Mouse (Mus musculus) small intestine, adult 2 months (tissue): ENCODE data around the gene Pank3. TPM values are rescaled to one million over a fixed set of nuclear protein-coding genes. Genes with fewer than 3 reads are reported as not detected.
"Not testable (repeated sequence)": the region's sequence is repeated elsewhere in the genome, so short reads cannot be mapped to it uniquely, and the experiment has no call there.

ENCODE experiments used
- H3K27ac ChIP-seq: fragments of 200-500 bp; 2 replicates; pipeline ENCODE4 v1.5.1; 2012; ENCODE audit warnings: low read depth, low read length, control low read depth, inconsistent platforms; ENCODE audit not compliant: insufficient read depth
- H3K27me3 ChIP-seq: fragments of 200-500 bp; 2 replicates; pipeline ENCODE4 v1.6.1; 2012; ENCODE audit warnings: mild to moderate bottlenecking, moderate library complexity, low read length, inconsistent platforms; ENCODE audit not compliant: control insufficient read depth, insufficient read depth
- H3K36me3 ChIP-seq: fragments of 200-500 bp; 2 replicates; pipeline ENCODE4 v1.6.1; 2012; ENCODE audit warnings: mild to moderate bottlenecking, low read length, control low read depth, inconsistent platforms; ENCODE audit not compliant: control insufficient read depth, insufficient read depth
- H3K4me1 ChIP-seq: fragments of 200-500 bp; 2 replicates; pipeline ENCODE4 v1.6.1; 2012; ENCODE audit warnings: low read length, inconsistent platforms, mixed read lengths; ENCODE audit not compliant: control insufficient read depth, insufficient read depth, insufficient read length
- H3K4me3 ChIP-seq: fragments of 200-500 bp; 2 replicates; pipeline ENCODE4 v1.5.1; 2012; ENCODE audit warnings: low read depth, mild to moderate bottlenecking, control low read depth, inconsistent platforms, low read length, moderate library complexity
- CTCF ChIP-seq: fragments of 200-500 bp; IDR thresholded peaks from 2 replicates; pipeline ENCODE4 v1.5.1; 2012; ENCODE audit warnings: low read depth, mild to moderate bottlenecking, control low read depth, inconsistent platforms, low read length, moderate library complexity, mixed read lengths; ENCODE audit not compliant: insufficient replicate concordance, insufficient read length; ENCODE audit errors: extremely low read depth
- POLR2A ChIP-seq: fragments of 200-500 bp; IDR thresholded peaks from 2 replicates; pipeline ENCODE4 v1.6.1; 2012; ENCODE audit warnings: low read depth, mild to moderate bottlenecking, control low read depth, inconsistent platforms, low read length, moderate library complexity
- WGBS: fragments of 180-500 bp; shearing (Covaris S2); methylation state at CpG from one replicate; pipeline ENCODE4 v1.1.7; 2018; 5-methylcytosine and 5-hydroxymethylcytosine counted together
- polyA plus RNA-seq: library from polyadenylated mRNA; depleted of rRNA; stranded (reverse); fragments of >200 nt; gene quantifications from 2 replicates; pipeline ENCODE4 v1.2.3, GENCODE M21; 2012; rRNA removed

Gene Pank3
- polyA plus RNA-seq, 1 experiment = 3.7 TPM

DNA sequence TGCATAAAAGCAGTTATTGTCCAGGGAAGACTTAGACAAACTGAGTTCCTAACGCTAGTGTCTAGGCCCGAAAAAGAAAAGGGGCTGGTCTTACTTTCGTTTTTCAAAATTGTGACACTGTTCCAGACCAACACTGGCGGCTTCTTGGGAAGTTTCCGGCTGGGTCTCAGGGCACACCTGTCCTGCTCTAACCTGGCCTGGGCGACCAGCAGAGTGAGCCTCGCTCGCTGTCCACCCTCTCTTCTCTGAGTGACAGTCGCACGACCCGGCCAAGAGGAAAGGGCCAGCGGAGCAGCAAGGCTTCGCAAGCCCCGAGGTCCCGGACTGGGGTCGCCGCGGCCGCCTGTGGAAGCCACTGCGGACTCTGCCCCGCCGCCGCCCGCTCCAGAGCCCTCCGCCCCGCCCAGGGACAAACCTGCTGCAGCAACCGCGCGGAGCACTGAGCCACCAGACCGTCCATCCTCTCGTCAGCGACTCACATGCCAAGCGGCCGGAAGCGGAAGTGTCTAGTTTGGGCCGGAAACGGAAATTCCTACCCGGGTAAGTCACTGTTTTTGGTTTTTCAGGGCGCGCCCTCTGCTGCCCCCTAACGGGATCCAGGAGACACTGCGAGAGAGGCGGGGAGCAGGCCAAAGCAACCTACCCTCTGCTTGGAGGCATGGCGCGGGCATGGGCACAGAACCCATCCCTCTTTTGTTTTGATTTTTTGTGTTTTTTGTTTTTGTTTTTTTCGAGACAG is 64.9 kb downstream of the Pank3 start, which contains the start of gene Rars:
Gene Rars (minus strand): TSS at position 485 of the 739 bp plus-strand sequence.
- Histone ChIP-seq H3K27me3 (no peaks in the 10 kb centered on the region), H3K27ac (peak within 1 kb of the TSS; percentile 77), H3K36me3 (peaks cover 16% of the 10 kb centered on the region), H3K4me3 (peak within 1 kb of the TSS; percentile 88), H3K4me1 (peaks cover 9% of the 10 kb centered on the region)
- under 1% methylated on average over 46 of the region's 46 CpGs for WGBS
- TF ChIP-seq POLR2A (peak; percentile 59; the same call in 1 of the 2 replicates), CTCF (peak; percentile 88)

GRCm38 (mm10) chr11:35837156-35838126 is 68.2 kb downstream of the Pank3 start:
- no peak for TF ChIP-seq CTCF
- no peak for TF ChIP-seq POLR2A
- Histone ChIP-seq H3K4me3 (no peak overlapping the region), H3K4me1 (peaks cover 4% of the 10 kb centered on the region), H3K27ac (no peak overlapping the region), H3K36me3 (peaks cover 9% of the 10 kb centered on the region; the same call in 1 of the 2 replicates), H3K27me3 (no peaks in the 10 kb centered on the region)
- 79% methylated on average over 5 of the region's 5 CpGs for WGBS

DNA sequence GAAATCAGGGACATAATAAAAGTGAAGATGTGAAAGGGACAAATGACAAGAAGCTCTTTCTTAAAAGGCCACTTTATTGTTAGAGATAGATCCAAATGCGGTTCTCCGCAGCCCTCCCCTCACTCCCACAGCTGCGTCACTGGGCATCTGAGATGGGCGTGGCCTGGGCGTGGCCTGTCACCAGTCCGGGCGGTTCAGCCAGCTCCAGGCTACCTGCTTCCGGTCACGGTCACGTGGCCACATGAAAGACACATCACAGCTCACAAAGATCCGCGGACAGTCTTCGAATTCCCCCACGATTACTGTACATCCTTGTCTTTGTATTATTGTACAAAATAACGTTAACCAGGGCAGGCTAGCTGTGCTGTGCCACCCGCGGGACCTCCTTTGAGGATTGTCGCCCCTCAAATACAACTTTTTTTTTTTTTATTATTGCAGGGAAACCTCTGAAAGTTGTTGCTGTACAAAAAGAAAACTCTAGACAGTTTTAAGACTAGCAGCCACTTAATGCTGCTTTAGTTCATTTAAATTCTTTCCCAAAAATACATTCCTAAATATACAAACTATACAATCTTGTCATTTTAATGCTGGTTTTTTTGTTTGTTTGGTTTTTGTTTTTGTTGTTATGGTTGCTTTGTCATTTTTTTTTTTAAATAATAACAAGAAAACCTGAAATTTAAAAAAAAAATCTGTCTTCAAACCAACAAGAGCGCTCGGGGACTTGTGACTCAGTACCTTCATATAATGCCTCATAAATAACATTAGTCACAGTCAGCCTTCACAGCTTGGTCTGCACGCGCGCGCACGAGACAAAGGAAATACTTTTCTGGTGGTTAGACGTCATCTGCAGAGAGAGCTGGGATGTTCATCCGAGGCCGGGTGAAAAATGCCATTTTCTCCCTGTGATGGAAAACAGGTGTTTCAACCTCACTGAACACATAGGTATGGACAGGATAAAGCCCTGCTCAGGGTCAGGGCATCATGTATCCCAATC is 69.4 kb downstream of the Pank3 start:
- Histone ChIP-seq H3K27ac (0 out of 2 replicates have a peak overlapping the region, but pooled peaks have one; percentile 0), H3K4me1 (no peaks in the 10 kb centered on the region; the same call in 1 of the 2 replicates)

GRCm38 (mm10) chr11:35840282-35840681 is 71.0 kb downstream of the Pank3 start:
- H3K4me1 ChIP-seq = no peaks in the 10 kb centered on the region; the same call in 1 of the 2 replicates
- H3K36me3 ChIP-seq = peaks cover 11% of the 10 kb centered on the region
- no peak overlapping the region for H3K4me3 ChIP-seq
- no peak overlapping the region for H3K27ac ChIP-seq
- H3K27me3 ChIP-seq = no peaks in the 10 kb centered on the region
- 81% methylated on average over 7 of the region's 7 CpGs for WGBS
- no peak for TF ChIP-seq POLR2A
- TF ChIP-seq CTCF = no peak

More for the DNA sequence above, 69.4 kb downstream of the Pank3 start:
- Histone ChIP-seq H3K36me3 (peaks cover 11% of the 10 kb centered on the region), H3K27me3 (no peaks in the 10 kb centered on the region), H3K4me3 (peak overlapping the region; percentile 58)
- TF ChIP-seq CTCF (no peak), POLR2A (no peak)
- WGBS = 31% methylated on average over 28 of the region's 28 CpGs

DNA sequence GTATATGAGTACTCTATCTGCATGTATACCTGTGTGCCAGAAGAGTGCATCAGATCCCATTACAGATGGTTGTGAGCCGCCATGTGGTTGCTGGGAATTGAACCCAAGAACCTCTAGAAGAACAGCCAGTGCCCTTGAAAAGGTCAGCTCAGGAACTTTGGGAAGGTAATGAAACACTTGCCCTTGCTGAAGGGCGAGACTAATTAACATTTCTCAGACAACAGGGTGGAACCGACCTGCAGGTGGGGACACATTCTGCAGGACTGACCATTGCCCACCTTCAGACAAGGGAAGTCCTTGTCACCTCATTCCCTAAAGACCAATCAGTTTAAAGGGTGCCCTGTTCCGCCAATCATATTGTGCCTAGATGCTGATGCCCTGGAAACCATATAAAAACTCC is 71.5 kb downstream of the Pank3 start:
- H3K27ac ChIP-seq, H3K4me1 ChIP-seq, H3K4me3 ChIP-seq, H3K27me3 ChIP-seq: not testable (repeated sequence)
- 95% methylated on average over 4 of the region's 4 CpGs for WGBS
- H3K36me3 ChIP-seq = peaks cover 11% of the 10 kb centered on the region

Other genes starting within 250 kb of the Pank3 start
- gene Fbll1, start 29.4 kb downstream of the Pank3 start, polyA plus RNA-seq = 0.08 and 0.10 TPM in 2 replicates
- 5.3 and 10.0 TPM in 2 replicates for gene Rars, start 65.0 kb downstream of the Pank3 start, polyA plus RNA-seq
- gene Wwc1, start 211.0 kb downstream of the Pank3 start, polyA plus RNA-seq = 18.0 and 55.9 TPM in 2 replicates